Mouse (Mus musculus) stomach, postnatal 0 days (tissue): ENCODE data around the gene Myh6. TPM values are rescaled to one million over a fixed set of nuclear protein-coding genes. Genes with fewer than 3 reads are reported as not detected.
A peak's percentile ranks its signal among the peaks of the same experiment; 100 is the strongest.

Experiments used
- ATAC-seq: fragments of 200-750 bp; cut with Nextera tagmentation; 2 replicates; pipeline ENCODE4 v1.8.0; 2017; ENCODE audit not compliant: low FRiP score, low TSS enrichment
- DNase-seq: peaks from one replicate; pipeline ENCODE4 v3.0.0-alpha.2; 2016; ENCODE audit warnings: low spot score
- H3K27ac ChIP-seq: fragments of 300-500 bp; sonication (generic); replicated peaks from 2 replicates; pipeline ENCODE4 v1.5.1; 2014; ENCODE audit warnings: mild to moderate bottlenecking, control low read depth
- H3K27me3 ChIP-seq: fragments of 300-500 bp; sonication (generic); 2 replicates; pipeline ENCODE4 v1.6.1; 2014; ENCODE audit warnings: low read length; ENCODE audit not compliant: control insufficient read depth, insufficient read depth
- H3K36me3 ChIP-seq: fragments of 300-500 bp; sonication (generic); 2 replicates; pipeline ENCODE4 v1.6.1; 2014; ENCODE audit warnings: low read length, mixed read lengths; ENCODE audit not compliant: control insufficient read depth, insufficient read depth
- H3K4me1 ChIP-seq: fragments of 300-500 bp; sonication (generic); replicated peaks from 2 replicates; pipeline ENCODE4 v1.6.1; 2014; ENCODE audit warnings: antibody characterized with exemption; ENCODE audit not compliant: control insufficient read depth, insufficient read depth
- H3K4me2 ChIP-seq: fragments of 300-500 bp; sonication (generic); replicated peaks from 2 replicates; pipeline ENCODE4 v1.6.1; 2014; ENCODE audit warnings: low read depth, mild to moderate bottlenecking, control low read depth, moderate library complexity
- H3K4me3 ChIP-seq: fragments of 300-500 bp; sonication (generic); 2 replicates; pipeline ENCODE4 v1.5.1; 2014; ENCODE audit warnings: low read depth, low read length, control low read depth
- H3K9ac ChIP-seq: fragments of 300-500 bp; sonication (generic); 2 replicates; pipeline ENCODE4 v1.6.1; 2014; ENCODE audit warnings: mild to moderate bottlenecking, low read length, control low read depth, mixed read lengths
- H3K9me3 ChIP-seq: fragments of 300-500 bp; sonication (generic); 2 replicates; pipeline ENCODE4 v1.6.1; 2016; ENCODE audit warnings: low read length; ENCODE audit not compliant: control insufficient read depth
- CTCF ChIP-seq: IDR thresholded peaks from 2 replicates; pipeline ENCODE4 v1.5.1; 2016; ENCODE audit warnings: antibody characterized with exemption, low read depth, mild to moderate bottlenecking, moderate library complexity
- EP300 ChIP-seq: optimal IDR thresholded peaks from 2 replicates; pipeline ENCODE3; 2016; ENCODE audit warnings: antibody characterized with exemption
- WGBS: fragments of 180-500 bp; shearing (Covaris S2); extraction: QIAGEN DNeasy Blood & Tissue Kit; methylation state at CpG from one replicate; pipeline ENCODE4 v1.1.7; 2014; 5-methylcytosine and 5-hydroxymethylcytosine counted together
- microRNA counts: library from miRNA; unstranded; fragments of <30 nt; microRNA quantifications from one replicate; lab custom pipeline; 2015
- microRNA-seq: library from miRNA; unstranded; fragments of <30 nt; microRNA quantifications from one replicate; pipeline ENCODE4, GENCODE M21; 2016
- polyA plus RNA-seq: library from polyadenylated mRNA; unstranded; fragments of >200 nt; fragmentation: Nextera tagmentation; extraction: Ambion mirVana; gene quantifications from 2 replicates; pipeline ENCODE4 v1.2.1, GENCODE M21; 2015

Myh6 gene
- polyA plus RNA-seq, 1 experiment from 2014 or later, result 0.29 TPM

- 0% methylated on average over 38 of the region's 38 CpGs for WGBS
- DNase-seq (peak; percentile 98), ATAC-seq (peak; percentile 98)
- Histone ChIP-seq H3K36me3 (peaks cover 9% of the 10 kb centered on the region; the same call in 1 of the 2 replicates), H3K4me1 (peaks cover 3% of the 10 kb centered on the region; the same call in 1 of the 2 replicates), H3K27me3 (no peaks in the 10 kb centered on the region), H3K27ac (peak overlapping the region; percentile 97), H3K4me2 (peak overlapping the region; percentile 48), H3K4me3 (peak overlapping the region; percentile 98), H3K9me3 (no peaks in the 10 kb centered on the region), H3K9ac (peak overlapping the region; percentile 99)
- 0 out of 2 replicates have a peak, but pooled peaks have one; percentile 9 for TF ChIP-seq CTCF
- TF ChIP-seq EP300, result peak; percentile 92
These were observed 73.0 kb downstream of the Myh6 start for GRCm38 (mm10) chr14:54893651-54894181.

GRCm38 (mm10) chr14:54892200-54892599 lies 74.5 kb downstream of the Myh6 start, which contains the start of gene Pabpn1:
Gene Pabpn1 (plus strand): TSS chr14:54892500.
- TF ChIP-seq EP300 (no peak), CTCF (no peak)
- no peaks in the 10 kb centered on the region for H3K9me3 ChIP-seq
- H3K4me1 ChIP-seq, result peaks cover 3% of the 10 kb centered on the region; the same call in 1 of the 2 replicates
- no peak within 1 kb of the TSS for H3K9ac ChIP-seq
- 89% methylated on average over 3 of the region's 3 CpGs for WGBS
- H3K4me3 ChIP-seq, result peak within 1 kb of the TSS; percentile 98
- 0 out of 2 replicates have a peak, but pooled peaks cover 4% of the 10 kb centered on the region for H3K36me3 ChIP-seq
- ATAC-seq (no peak), DNase-seq (no peak)
- H3K4me2 ChIP-seq, result peak within 1 kb of the TSS; percentile 48
- no peaks in the 10 kb centered on the region for H3K27me3 ChIP-seq
- H3K27ac ChIP-seq, result peak within 1 kb of the TSS; percentile 75

MicroRNAs encoded within 50 kb of the gene (microRNA counts, 519-probe panel; counts per million panel counts)
- microRNA mmu-miR-208a (lab: Ali Mortazavi, UCI) (not detected), microRNA mmu-miR-208b (lab: Ali Mortazavi, UCI) (2,921 counts per million, percentile 9 among the panel's probes with 10 or more counts)

Small RNA genes within 50 kb of the gene (microRNA-seq; reads per million reads assigned to microRNA genes)
- gene Mir208a, result 1.6 reads per million
- gene Mir208b, result 113 reads per million, percentile 46 among the genes with 10 or more reads in this experiment

Other genes starting within 250 kb of the Myh6 start
- gene Slc7a8, start 185.0 kb downstream of the Myh6 start, polyA plus RNA-seq, result 3.1 and 4.2 TPM in 2 replicates
- not detected in 2 replicates for gene Rnf212b, start 152.8 kb downstream of the Myh6 start, polyA plus RNA-seq
- gene Homez, start 96.0 kb downstream of the Myh6 start, polyA plus RNA-seq, result 4.5 and 5.0 TPM in 2 replicates
- 1.7 and 2.2 TPM in 2 replicates for gene Ppp1r3e, start 89.4 kb downstream of the Myh6 start, polyA plus RNA-seq
- 4.3 and 4.7 TPM in 2 replicates for gene Bcl2l2, start 83.5 kb downstream of the Myh6 start, polyA plus RNA-seq
- 1.2 TPM in 2 replicates for gene Gm20521, start 83.5 kb downstream of the Myh6 start, polyA plus RNA-seq
- 46.4 and 56.2 TPM in 2 replicates for gene Pabpn1, start 74.4 kb downstream of the Myh6 start, polyA plus RNA-seq
- gene Slc22a17, start 53.8 kb downstream of the Myh6 start, polyA plus RNA-seq, result 15.4 and 20.6 TPM in 2 replicates
- 14.1 and 16.8 TPM in 2 replicates for gene Efs, start 40.8 kb downstream of the Myh6 start, polyA plus RNA-seq
- gene Il25, start 34.2 kb downstream of the Myh6 start, polyA plus RNA-seq, result 0.15 TPM in 1 of 2 replicates, not detected in the other
- 3.3 and 4.6 TPM in 2 replicates for gene Cmtm5, start 30.7 kb downstream of the Myh6 start, polyA plus RNA-seq
- gene Gm17428, start 10.0 kb upstream of the Myh6 start, polyA plus RNA-seq, result not detected in 2 replicates
- gene Myh7, start 27.7 kb upstream of the Myh6 start, polyA plus RNA-seq, result 1.4 and 2.4 TPM in 2 replicates
- 54.4 and 55.2 TPM in 2 replicates for gene Ngdn, start 48.5 kb upstream of the Myh6 start, polyA plus RNA-seq
- gene Zfhx2, start 125.4 kb upstream of the Myh6 start, polyA plus RNA-seq, result 1.0 and 1.3 TPM in 2 replicates
- gene Thtpa, start 127.9 kb upstream of the Myh6 start, polyA plus RNA-seq, result 11.5 and 11.8 TPM in 2 replicates
- gene Ap1g2, start 139.7 kb upstream of the Myh6 start, polyA plus RNA-seq, result 26.4 and 31.0 TPM in 2 replicates
- 0.82 and 1.0 TPM in 2 replicates for gene Jph4, start 150.0 kb upstream of the Myh6 start, polyA plus RNA-seq